Mouse (Mus musculus): ENCODE measurements around the gene Svbp. TPM values are rescaled to one million over a fixed set of nuclear protein-coding genes. Genes with fewer than 3 reads are reported as not detected.

Svbp gene
- polyA plus RNA-seq, 1 experiment from 2014 or later = 172 TPM

DNA sequence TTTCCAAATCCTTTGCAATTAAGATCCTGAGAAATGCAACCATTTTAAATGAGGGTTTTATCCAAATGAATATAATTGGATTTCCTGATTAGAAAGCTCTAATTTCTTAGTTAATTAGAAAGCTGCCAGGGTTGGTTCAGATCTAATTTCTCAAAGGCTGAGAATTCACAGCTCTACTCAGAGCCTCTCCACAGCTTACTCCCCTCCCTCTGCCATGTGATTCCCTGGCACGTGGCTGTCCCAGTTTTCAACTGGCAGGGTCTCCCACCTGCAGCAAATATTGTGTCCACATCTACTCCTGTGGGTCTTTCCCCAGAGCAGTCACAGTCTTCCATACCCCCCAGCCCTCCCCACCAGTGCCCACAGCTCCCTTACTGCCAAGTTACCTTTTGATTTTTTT lies 11.6 kb upstream of the Svbp start:
- Histone ChIP-seq H3K9ac (ENCODE audit: low read length) (no peak overlapping the region), H3K4me1 (ENCODE audit: control insufficient read depth, insufficient read depth, low read length) (no peaks in the 10 kb centered on the region), H3K4me3 (ENCODE audit: low read depth, low read length) (no peak overlapping the region), H3K4me2 (ENCODE audit: low read depth) (no peak overlapping the region), H3K27ac (ENCODE audit: low read depth, low read length) (no peak overlapping the region), H3K9me3 (ENCODE audit: control insufficient read depth, low read length) (no peaks in the 10 kb centered on the region), H3K27me3 (ENCODE audit: control insufficient read depth, insufficient read depth, low read length) (no peaks in the 10 kb centered on the region), H3K36me3 (ENCODE audit: control insufficient read depth, insufficient read depth, low read length) (no peaks in the 10 kb centered on the region)
- 54% methylated on average over 1 of the region's 1 CpGs for WGBS
- DNase-seq (ENCODE audit: low spot score) (no peak), ATAC-seq (ENCODE audit: insufficient read depth, low FRiP score, low TSS enrichment) (no peak)

DNA sequence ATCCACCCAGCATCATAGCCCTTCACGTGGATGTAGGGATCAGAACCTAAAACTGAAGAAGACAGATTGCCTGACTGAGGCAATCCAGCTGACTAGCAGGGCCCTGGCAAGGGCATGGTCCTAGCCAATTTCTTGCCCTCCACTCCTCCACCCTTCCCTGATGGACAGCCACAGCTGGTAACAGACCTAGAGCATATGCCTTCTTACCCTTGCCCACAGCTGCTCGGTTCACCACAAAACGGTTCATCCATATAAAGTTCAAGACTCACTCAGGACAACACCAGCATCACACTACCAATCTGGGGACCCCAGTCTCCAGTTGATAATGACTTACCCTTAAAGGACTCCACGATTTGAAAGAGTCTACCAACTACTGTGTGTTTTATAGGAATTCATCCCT lies 9.3 kb upstream of the Svbp start:
- H3K4me3 ChIP-seq (ENCODE audit: low read depth, low read length) = no peak overlapping the region
- H3K9me3 ChIP-seq (ENCODE audit: control insufficient read depth, low read length) = no peaks in the 10 kb centered on the region
- H3K27me3 ChIP-seq (ENCODE audit: control insufficient read depth, insufficient read depth, low read length) = no peaks in the 10 kb centered on the region
- WGBS = 78% methylated on average over 4 of the region's 4 CpGs
- DNase-seq (ENCODE audit: low spot score) (no peak), ATAC-seq (ENCODE audit: insufficient read depth, low FRiP score, low TSS enrichment) (no peak)
- no peaks in the 10 kb centered on the region for H3K4me1 ChIP-seq (ENCODE audit: control insufficient read depth, insufficient read depth, low read length)
- H3K36me3 ChIP-seq (ENCODE audit: control insufficient read depth, insufficient read depth, low read length) = no peaks in the 10 kb centered on the region
- no peak overlapping the region for H3K4me2 ChIP-seq (ENCODE audit: low read depth)
- H3K27ac ChIP-seq (ENCODE audit: low read depth, low read length) = no peak overlapping the region
- H3K9ac ChIP-seq (ENCODE audit: low read length) = no peak overlapping the region

DNA sequence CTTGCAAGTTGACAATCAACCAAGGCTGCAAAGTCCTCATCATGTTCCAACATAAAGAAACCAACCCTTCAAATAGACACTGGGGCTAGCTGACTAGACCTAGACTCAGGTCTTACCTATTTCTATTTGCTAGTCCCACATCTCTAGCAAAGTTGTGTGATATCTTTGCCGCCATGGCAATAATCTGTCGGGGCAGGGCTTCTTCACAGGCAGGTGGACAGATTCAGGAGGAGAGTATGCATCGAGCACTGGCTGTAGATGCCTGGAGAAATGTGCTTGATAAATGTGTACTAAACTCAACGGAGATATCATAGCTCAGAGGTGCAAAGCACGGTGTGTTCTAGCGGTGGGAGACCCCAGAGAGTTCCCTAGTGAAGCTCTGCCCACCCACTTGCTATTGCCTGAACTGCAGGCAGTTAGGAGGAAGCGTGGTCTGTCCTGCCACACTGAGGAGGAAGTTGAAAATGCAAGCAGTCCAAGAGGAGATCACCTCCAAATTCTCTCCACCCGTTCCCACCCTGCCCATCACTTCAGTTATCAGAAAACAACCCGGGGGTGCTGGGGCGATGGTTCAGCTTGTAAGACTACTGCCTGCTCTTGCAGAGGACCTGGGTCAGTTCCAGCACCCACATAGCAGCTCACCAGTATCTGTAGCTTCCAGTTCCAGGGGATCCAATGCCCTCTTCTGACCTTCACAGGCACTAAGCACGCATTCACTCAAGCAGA lies 6.9 kb upstream of the Svbp start:
- Histone ChIP-seq H3K27ac (ENCODE audit: low read depth, low read length) (no peak overlapping the region), H3K4me3 (ENCODE audit: low read depth, low read length) (no peak overlapping the region; the same call in 1 of the 2 replicates), H3K27me3 (ENCODE audit: control insufficient read depth, insufficient read depth, low read length) (no peaks in the 10 kb centered on the region), H3K4me1 (ENCODE audit: control insufficient read depth, insufficient read depth, low read length) (no peaks in the 10 kb centered on the region), H3K9ac (ENCODE audit: low read length) (no peak overlapping the region), H3K36me3 (ENCODE audit: control insufficient read depth, insufficient read depth, low read length) (no peaks in the 10 kb centered on the region), H3K4me2 (ENCODE audit: low read depth) (no peak overlapping the region), H3K9me3 (ENCODE audit: control insufficient read depth, low read length) (no peaks in the 10 kb centered on the region)
- no peak for DNase-seq (ENCODE audit: low spot score)
- 61% methylated on average over 11 of the region's 11 CpGs for WGBS
- ATAC-seq (ENCODE audit: insufficient read depth, low FRiP score, low TSS enrichment) = no peak

DNA sequence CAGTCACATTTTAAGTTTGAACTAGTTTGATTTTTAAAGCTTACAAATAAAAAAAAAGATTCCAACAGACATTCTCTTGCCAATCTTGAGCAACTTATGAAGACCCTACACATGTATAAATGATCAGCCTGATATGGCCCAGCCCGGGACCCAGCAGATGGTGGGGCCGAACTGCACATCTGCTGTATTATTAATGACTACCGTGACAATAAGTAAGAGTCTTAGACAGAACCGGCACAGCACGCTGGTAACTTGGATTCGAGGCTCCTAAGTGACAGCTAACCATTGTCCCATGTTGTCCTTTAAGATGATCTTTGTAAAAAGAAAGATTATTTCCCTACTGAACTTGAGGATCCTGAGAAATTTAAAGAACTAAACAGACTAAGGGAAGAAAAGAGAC lies 5.7 kb upstream of the Svbp start:
- Histone ChIP-seq H3K4me2 (ENCODE audit: low read depth) (no peak overlapping the region), H3K4me1 (ENCODE audit: control insufficient read depth, insufficient read depth, low read length) (no peaks in the 10 kb centered on the region), H3K36me3 (ENCODE audit: control insufficient read depth, insufficient read depth, low read length) (no peaks in the 10 kb centered on the region), H3K4me3 (ENCODE audit: low read depth, low read length) (no peak overlapping the region), H3K27me3 (ENCODE audit: control insufficient read depth, insufficient read depth, low read length) (no peaks in the 10 kb centered on the region), H3K9ac (ENCODE audit: low read length) (no peak overlapping the region), H3K27ac (ENCODE audit: low read depth, low read length) (no peak overlapping the region), H3K9me3 (ENCODE audit: control insufficient read depth, low read length) (no peaks in the 10 kb centered on the region)
- no peak for ATAC-seq (ENCODE audit: insufficient read depth, low FRiP score, low TSS enrichment)
- 62% methylated on average over 6 of the region's 6 CpGs for WGBS
- no peak for DNase-seq (ENCODE audit: low spot score)

DNA sequence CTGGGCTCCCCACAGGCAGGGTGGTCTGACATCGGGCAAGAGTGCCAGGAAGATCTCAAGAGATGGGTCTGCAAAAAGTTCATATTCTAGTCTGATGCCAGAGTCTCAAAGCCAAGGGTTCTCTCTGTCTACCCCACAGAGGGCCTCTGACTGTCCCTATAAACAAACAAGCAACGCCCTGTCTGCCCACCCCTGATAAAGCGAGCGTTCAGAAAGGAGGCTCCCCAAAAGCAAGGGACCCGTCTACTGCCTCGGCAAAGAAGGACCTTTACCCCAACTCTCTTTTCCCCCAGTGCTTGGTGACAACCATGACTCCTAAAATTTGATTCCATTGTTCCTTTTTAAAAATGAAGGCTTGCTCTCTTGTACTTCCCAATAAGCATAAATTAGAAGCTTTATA lies 5.2 kb upstream of the Svbp start, which contains the start of gene Ermap:
Ermap (minus strand) TSS at position 148 of the 400 bp plus-strand sequence.
- ATAC-seq (ENCODE audit: insufficient read depth, low FRiP score, low TSS enrichment) = no peak
- no peak within 1 kb of the TSS for H3K9ac ChIP-seq (ENCODE audit: low read length)
- H3K36me3 ChIP-seq (ENCODE audit: control insufficient read depth, insufficient read depth, low read length) = no peaks in the 10 kb centered on the region
- DNase-seq (ENCODE audit: low spot score) = no peak
- H3K4me1 ChIP-seq (ENCODE audit: control insufficient read depth, insufficient read depth, low read length) = no peaks in the 10 kb centered on the region
- no peak within 1 kb of the TSS for H3K27ac ChIP-seq (ENCODE audit: low read depth, low read length)
- 66% methylated on average over 6 of the region's 6 CpGs for WGBS
- no peak within 1 kb of the TSS for H3K4me2 ChIP-seq (ENCODE audit: low read depth)
- H3K27me3 ChIP-seq (ENCODE audit: control insufficient read depth, insufficient read depth, low read length) = no peaks in the 10 kb centered on the region
- H3K9me3 ChIP-seq (ENCODE audit: control insufficient read depth, low read length) = no peaks in the 10 kb centered on the region
- H3K4me3 ChIP-seq (ENCODE audit: low read depth, low read length) = no peak within 1 kb of the TSS

DNA sequence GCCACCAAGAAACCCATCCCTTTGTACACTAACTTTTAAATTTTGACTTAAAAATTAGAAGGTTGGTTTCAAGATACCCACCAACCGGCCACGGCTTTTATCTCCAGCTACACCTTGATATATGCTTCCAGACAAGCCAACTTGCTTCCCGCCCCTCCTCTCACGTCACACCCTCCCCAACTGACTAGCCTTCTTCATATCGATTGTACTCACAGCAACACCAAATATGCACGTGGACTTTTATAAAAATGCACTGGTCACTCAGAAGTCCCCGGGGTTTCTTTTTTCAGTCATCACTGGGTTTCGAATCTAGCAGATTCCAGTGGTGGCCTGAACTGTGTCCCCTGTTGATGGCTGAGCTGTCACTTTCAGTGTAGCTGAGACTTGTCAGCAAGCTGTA lies 4.5 kb upstream of the Svbp start:
- ATAC-seq (ENCODE audit: insufficient read depth, low FRiP score, low TSS enrichment) = no peak

DNA sequence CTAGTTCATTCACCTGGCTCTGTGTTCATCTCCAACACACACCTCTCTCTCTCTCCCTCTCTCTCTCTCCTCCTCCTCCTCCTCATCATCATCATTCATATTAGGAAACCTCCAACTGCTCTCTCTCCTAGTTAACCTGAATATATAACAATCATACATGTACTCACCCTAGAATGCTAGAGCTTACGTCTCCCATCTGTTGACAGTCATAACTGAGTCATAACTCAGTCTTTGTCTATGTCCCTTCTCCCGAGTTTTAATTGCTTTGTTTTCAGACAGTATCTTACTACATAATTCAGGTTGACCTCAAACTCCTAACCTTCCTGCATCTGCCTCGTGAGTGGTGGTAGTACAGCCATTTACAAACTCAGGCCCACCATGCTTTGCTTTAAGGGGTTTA lies 3.8 kb upstream of the Svbp start:
- H3K4me3 ChIP-seq (ENCODE audit: low read depth, low read length) = no peak overlapping the region
- no peak overlapping the region for H3K4me2 ChIP-seq (ENCODE audit: low read depth)
- H3K4me1 ChIP-seq (ENCODE audit: control insufficient read depth, insufficient read depth, low read length) = peaks cover 3% of the 10 kb centered on the region; the same call in 1 of the 2 replicates
- no peak for ATAC-seq (ENCODE audit: insufficient read depth, low FRiP score, low TSS enrichment)
- no peaks in the 10 kb centered on the region for H3K9me3 ChIP-seq (ENCODE audit: control insufficient read depth, low read length)
- H3K9ac ChIP-seq (ENCODE audit: low read length) = no peak overlapping the region
- H3K27me3 ChIP-seq (ENCODE audit: control insufficient read depth, insufficient read depth, low read length) = no peaks in the 10 kb centered on the region
- no peaks in the 10 kb centered on the region for H3K36me3 ChIP-seq (ENCODE audit: control insufficient read depth, insufficient read depth, low read length)
- WGBS = 75% methylated on average over 3 of the region's 3 CpGs
- DNase-seq (ENCODE audit: low spot score) = no peak
- H3K27ac ChIP-seq (ENCODE audit: low read depth, low read length) = no peak overlapping the region

More for the DNA sequence above, 4.5 kb upstream of the Svbp start:
- H3K27ac ChIP-seq (ENCODE audit: low read depth, low read length) = no peak overlapping the region
- H3K27me3 ChIP-seq (ENCODE audit: control insufficient read depth, insufficient read depth, low read length) = no peaks in the 10 kb centered on the region
- no peak overlapping the region for H3K4me2 ChIP-seq (ENCODE audit: low read depth)
- no peaks in the 10 kb centered on the region for H3K4me1 ChIP-seq (ENCODE audit: control insufficient read depth, insufficient read depth, low read length)
- no peak for DNase-seq (ENCODE audit: low spot score)
- no peaks in the 10 kb centered on the region for H3K9me3 ChIP-seq (ENCODE audit: control insufficient read depth, low read length)
- H3K4me3 ChIP-seq (ENCODE audit: low read depth, low read length) = no peak overlapping the region
- H3K9ac ChIP-seq (ENCODE audit: low read length) = no peak overlapping the region
- H3K36me3 ChIP-seq (ENCODE audit: control insufficient read depth, insufficient read depth, low read length) = no peaks in the 10 kb centered on the region
- 84% methylated on average over 8 of the region's 8 CpGs for WGBS

DNA sequence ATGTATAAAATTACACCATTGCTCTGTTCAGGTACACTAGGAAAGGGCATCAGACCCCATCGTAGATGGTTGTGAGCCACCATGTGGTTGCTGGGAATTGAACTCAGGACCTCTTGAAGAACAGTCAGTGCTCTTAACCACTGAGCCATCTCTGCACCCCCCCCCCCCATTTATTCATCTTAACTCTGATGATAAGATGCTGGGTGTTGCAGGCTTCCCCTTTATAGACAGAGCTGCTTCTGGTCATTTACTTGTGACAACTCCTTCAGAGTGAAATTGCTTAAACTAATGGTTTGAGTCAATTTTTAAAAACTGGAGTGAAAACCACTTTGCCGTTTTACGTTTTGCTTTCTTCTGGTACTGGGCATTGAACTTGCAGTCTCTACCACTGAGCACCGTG lies 2.3 kb upstream of the Svbp start:
- Histone ChIP-seq H3K9ac (ENCODE audit: low read length) (no peak overlapping the region), H3K36me3 (ENCODE audit: control insufficient read depth, insufficient read depth, low read length) (no peaks in the 10 kb centered on the region), H3K4me2 (ENCODE audit: low read depth) (no peak overlapping the region), H3K9me3 (ENCODE audit: control insufficient read depth, low read length) (no peaks in the 10 kb centered on the region), H3K4me3 (ENCODE audit: low read depth, low read length) (no peak overlapping the region), H3K27ac (ENCODE audit: low read depth, low read length) (no peak overlapping the region), H3K27me3 (ENCODE audit: control insufficient read depth, insufficient read depth, low read length) (no peaks in the 10 kb centered on the region), H3K4me1 (ENCODE audit: control insufficient read depth, insufficient read depth, low read length) (peaks cover 8% of the 10 kb centered on the region; the same call in 1 of the 2 replicates)
- DNase-seq (ENCODE audit: low spot score) (no peak), ATAC-seq (ENCODE audit: insufficient read depth, low FRiP score, low TSS enrichment) (no peak)
- WGBS = 90% methylated on average over 4 of the region's 4 CpGs

DNA sequence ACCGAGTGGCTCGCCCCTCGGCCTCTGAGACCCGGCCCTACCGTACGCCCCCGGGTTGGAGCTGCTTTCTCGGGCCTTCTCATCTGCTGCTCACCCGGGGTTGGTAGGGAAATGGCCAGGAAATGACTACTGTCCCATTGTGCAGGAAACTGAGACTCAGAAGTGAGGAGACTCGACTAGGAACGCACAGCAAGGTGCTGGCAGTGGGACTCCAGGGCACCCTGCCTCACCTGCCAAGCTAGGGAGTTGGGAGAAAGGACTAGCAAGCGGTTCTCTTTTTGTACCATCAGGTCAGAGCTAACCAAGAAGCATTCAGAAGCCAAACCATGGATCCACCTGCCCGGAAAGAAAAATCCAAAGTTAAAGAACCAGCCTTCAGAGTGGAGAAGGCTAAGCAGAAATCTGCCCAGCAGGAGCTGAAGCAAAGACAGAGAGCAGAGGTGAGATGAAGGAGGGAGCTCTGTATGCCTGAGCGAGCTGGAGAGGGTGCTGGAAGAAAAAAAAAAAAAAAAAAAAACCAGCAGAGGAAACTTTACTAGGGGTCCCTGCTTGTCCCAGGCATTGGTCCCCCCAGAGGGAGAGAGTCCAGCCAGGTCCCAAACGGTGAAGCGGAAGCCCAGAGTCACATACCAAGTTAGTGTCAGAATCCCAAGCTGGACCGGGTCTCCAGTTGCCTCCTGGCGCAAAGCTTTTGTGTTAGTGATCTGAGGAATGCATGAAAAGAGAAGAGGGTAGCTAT lies 645 bp downstream of the Svbp start:
- DNase-seq (ENCODE audit: low spot score) (no peak), ATAC-seq (ENCODE audit: insufficient read depth, low FRiP score, low TSS enrichment) (no peak; the same call in 1 of the 2 replicates)
- Histone ChIP-seq H3K9me3 (ENCODE audit: control insufficient read depth, low read length) (no peaks in the 10 kb centered on the region), H3K36me3 (ENCODE audit: control insufficient read depth, insufficient read depth, low read length) (no peaks in the 10 kb centered on the region), H3K4me3 (ENCODE audit: low read depth, low read length) (peak overlapping the region; percentile 66), H3K27me3 (ENCODE audit: control insufficient read depth, insufficient read depth, low read length) (no peaks in the 10 kb centered on the region), H3K4me2 (ENCODE audit: low read depth) (peak overlapping the region; percentile 79), H3K9ac (ENCODE audit: low read length) (peak overlapping the region; percentile 76), H3K4me1 (ENCODE audit: control insufficient read depth, insufficient read depth, low read length) (peaks cover 8% of the 10 kb centered on the region; the same call in 1 of the 2 replicates), H3K27ac (ENCODE audit: low read depth, low read length) (0 out of 2 replicates have a peak overlapping the region, but pooled peaks have one; percentile 49)
- WGBS = 11% methylated on average over 18 of the region's 18 CpGs
